Mouse (Mus musculus): ENCODE measurements at regions not wholly inside any gene's neighbourhood (a gene's known extent, or its start where the extent isn't known, plus 50 kb on each side); places are given as distances from the start of the nearest gene placed in this dataset.

DNA sequence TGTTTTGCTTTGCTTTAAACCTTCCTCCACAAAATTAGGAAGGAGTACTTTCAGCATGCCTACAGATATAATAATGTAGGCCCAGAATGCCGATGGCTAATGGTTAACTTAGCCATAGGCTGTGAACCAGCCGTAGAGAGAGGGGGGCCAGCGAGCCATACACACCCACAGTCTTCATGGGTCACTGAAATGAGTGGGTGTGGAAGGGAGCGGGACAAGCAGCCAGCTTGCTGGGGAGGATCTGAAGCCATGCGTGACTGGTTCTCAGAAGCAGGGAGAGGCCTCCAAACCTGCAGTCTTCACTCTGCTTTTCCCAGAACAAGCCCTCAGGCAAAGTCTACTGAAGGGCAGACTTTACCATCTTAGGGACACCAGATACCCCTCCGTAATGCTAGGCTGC is 50.8 kb upstream of the Ptpn13 start:
- Histone ChIP-seq H3K9me3 (replicated peaks; ENCODE audit: control insufficient read depth, low read length, poor library complexity, severe bottlenecking) (no peaks in the 10 kb centered on the region), H3K4me1 (ENCODE audit: control insufficient read depth, insufficient read depth, low read length) (no peaks in the 10 kb centered on the region), H3K4me3 (ENCODE audit: low read depth, low read length) (no peak overlapping the region), H3K27ac (ENCODE audit: low read length) (no peak overlapping the region), H3K4me2 (ENCODE audit: low read length) (no peak overlapping the region), H3K36me3 (ENCODE audit: control insufficient read depth, insufficient read depth, low read length) (no peaks in the 10 kb centered on the region), H3K9ac (ENCODE audit: low read depth, low read length) (no peak overlapping the region), H3K27me3 (ENCODE audit: control insufficient read depth, insufficient read depth, low read depth, low read length) (no peaks in the 10 kb centered on the region)
- WGBS = 82% methylated on average over 6 of the region's 6 CpGs
- no peak for ATAC-seq

DNA sequence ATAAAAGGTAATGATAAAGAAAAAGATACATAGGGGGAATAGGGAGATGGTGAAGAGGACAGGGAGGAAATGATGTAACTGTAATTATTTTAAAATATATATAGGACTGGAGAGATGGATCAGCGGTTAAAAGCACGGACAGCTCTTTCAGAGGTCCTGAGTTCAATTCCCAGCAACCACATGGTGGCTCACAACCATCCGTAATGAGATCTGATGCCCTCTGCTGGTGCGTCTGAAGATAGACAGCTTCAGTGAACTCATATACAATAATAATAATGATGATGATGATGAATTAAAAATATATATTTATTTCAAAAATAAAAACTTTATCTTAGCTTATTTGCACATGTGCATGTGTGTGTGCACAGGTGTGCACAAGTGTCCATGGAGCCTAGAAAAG is 51.9 kb upstream of the Ptpn13 start:
- H3K36me3 ChIP-seq (ENCODE audit: control insufficient read depth, insufficient read depth, low read length) = no peaks in the 10 kb centered on the region
- H3K9me3 ChIP-seq (replicated peaks; ENCODE audit: control insufficient read depth, low read length, poor library complexity, severe bottlenecking) = no peaks in the 10 kb centered on the region
- H3K4me3 ChIP-seq (ENCODE audit: low read depth, low read length) = no peak overlapping the region
- ATAC-seq = no peak
- H3K9ac ChIP-seq (ENCODE audit: low read depth, low read length) = no peak overlapping the region
- H3K4me2 ChIP-seq (ENCODE audit: low read length) = no peak overlapping the region
- H3K27ac ChIP-seq (ENCODE audit: low read length) = no peak overlapping the region
- no peaks in the 10 kb centered on the region for H3K27me3 ChIP-seq (ENCODE audit: control insufficient read depth, insufficient read depth, low read depth, low read length)
- WGBS = 92% methylated on average over 4 of the region's 4 CpGs
- no peaks in the 10 kb centered on the region for H3K4me1 ChIP-seq (ENCODE audit: control insufficient read depth, insufficient read depth, low read length)

DNA sequence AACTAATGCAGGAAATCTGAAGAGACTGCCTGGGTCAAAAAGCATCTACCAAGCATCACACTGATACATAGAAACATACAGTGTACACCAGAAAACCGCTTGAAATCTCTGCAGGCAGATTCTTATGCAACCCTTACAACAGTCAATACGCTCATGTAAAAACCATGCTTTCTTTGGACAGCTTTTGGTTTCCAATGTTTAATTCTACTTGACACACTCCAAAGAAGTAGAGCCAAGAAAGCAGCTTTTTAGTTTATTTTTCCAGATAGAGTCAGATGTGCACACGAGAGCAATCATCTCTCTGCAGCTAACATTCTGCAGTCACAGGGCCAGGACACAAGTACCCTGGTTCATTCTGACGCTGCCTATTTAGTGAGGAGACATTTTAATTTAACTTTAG is 54.5 kb upstream of the Ptpn13 start:
- 87% methylated on average over 4 of the region's 4 CpGs for WGBS
- Histone ChIP-seq H3K4me1 (ENCODE audit: control insufficient read depth, insufficient read depth, low read length) (no peaks in the 10 kb centered on the region), H3K4me3 (ENCODE audit: low read depth, low read length) (no peak overlapping the region), H3K27me3 (ENCODE audit: control insufficient read depth, insufficient read depth, low read depth, low read length) (no peaks in the 10 kb centered on the region), H3K9me3 (replicated peaks; ENCODE audit: control insufficient read depth, low read length, poor library complexity, severe bottlenecking) (no peaks in the 10 kb centered on the region), H3K9ac (ENCODE audit: low read depth, low read length) (no peak overlapping the region), H3K27ac (ENCODE audit: low read length) (no peak overlapping the region), H3K36me3 (ENCODE audit: control insufficient read depth, insufficient read depth, low read length) (no peaks in the 10 kb centered on the region), H3K4me2 (ENCODE audit: low read length) (no peak overlapping the region)
- no peak for ATAC-seq

DNA sequence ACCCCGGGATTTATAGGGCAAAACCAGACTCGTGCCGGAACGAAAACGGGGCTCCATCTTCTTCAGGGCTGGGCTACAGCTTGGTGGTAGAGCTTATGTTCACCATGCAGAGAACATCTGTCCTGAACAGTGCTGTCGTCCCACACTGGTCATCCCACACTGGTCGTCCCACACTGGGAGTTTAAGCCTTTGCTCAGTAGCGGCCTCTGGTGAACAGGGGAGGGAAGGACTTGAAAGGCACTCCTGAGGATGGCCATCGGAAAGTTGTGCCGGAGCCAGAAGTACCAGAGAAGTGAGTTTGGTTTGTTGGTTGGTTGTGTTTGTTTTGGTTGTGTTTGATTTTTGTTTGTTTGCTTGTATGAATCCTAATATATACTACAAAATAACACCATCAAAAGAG is 56.0 kb upstream of the Ptpn13 start:
- Histone ChIP-seq H3K9me3 (replicated peaks; ENCODE audit: control insufficient read depth, low read length, poor library complexity, severe bottlenecking) (no peaks in the 10 kb centered on the region), H3K4me3 (ENCODE audit: low read depth, low read length) (no peak overlapping the region), H3K4me2 (ENCODE audit: low read length) (no peak overlapping the region), H3K27ac (ENCODE audit: low read length) (no peak overlapping the region), H3K36me3 (ENCODE audit: control insufficient read depth, insufficient read depth, low read length) (no peaks in the 10 kb centered on the region), H3K27me3 (ENCODE audit: control insufficient read depth, insufficient read depth, low read depth, low read length) (no peaks in the 10 kb centered on the region), H3K4me1 (ENCODE audit: control insufficient read depth, insufficient read depth, low read length) (no peaks in the 10 kb centered on the region), H3K9ac (ENCODE audit: low read depth, low read length) (no peak overlapping the region)
- no peak for ATAC-seq
- 78% methylated on average over 10 of the region's 10 CpGs for WGBS

DNA sequence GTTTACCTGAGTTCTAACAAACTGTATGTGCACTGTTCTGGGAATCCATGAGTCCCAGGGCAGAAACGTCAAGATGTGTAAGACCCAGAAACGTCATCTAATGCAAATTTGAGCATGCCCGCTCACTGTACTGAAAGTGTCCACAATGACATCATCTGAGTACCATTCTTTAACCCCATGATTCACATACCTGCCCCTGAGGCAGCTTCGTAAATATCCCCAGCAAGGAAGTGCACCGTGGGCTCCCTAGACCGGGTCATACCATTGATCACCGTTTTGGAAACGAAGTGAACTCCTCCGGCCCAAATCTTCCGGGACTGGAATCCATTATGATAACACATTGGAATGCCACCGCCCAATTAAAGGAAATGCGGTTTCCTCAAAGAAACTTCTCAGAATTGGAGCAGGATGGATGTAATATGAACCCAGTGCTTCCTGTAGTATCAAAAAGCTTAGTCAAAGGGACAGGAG is 57.8 kb upstream of the Ptpn13 start:
- Histone ChIP-seq H3K4me3 (ENCODE audit: low read depth, low read length) (no peak overlapping the region), H3K4me1 (ENCODE audit: control insufficient read depth, insufficient read depth, low read length) (no peaks in the 10 kb centered on the region), H3K4me2 (ENCODE audit: low read length) (no peak overlapping the region), H3K9ac (ENCODE audit: low read depth, low read length) (no peak overlapping the region), H3K9me3 (replicated peaks; ENCODE audit: control insufficient read depth, low read length, poor library complexity, severe bottlenecking) (no peaks in the 10 kb centered on the region), H3K36me3 (ENCODE audit: control insufficient read depth, insufficient read depth, low read length) (no peaks in the 10 kb centered on the region), H3K27ac (ENCODE audit: low read length) (no peak overlapping the region), H3K27me3 (ENCODE audit: control insufficient read depth, insufficient read depth, low read depth, low read length) (no peaks in the 10 kb centered on the region)
- no peak for ATAC-seq
- whole genome bisulfite sequencing = 86% methylated on average over 12 of the region's 12 CpGs

DNA sequence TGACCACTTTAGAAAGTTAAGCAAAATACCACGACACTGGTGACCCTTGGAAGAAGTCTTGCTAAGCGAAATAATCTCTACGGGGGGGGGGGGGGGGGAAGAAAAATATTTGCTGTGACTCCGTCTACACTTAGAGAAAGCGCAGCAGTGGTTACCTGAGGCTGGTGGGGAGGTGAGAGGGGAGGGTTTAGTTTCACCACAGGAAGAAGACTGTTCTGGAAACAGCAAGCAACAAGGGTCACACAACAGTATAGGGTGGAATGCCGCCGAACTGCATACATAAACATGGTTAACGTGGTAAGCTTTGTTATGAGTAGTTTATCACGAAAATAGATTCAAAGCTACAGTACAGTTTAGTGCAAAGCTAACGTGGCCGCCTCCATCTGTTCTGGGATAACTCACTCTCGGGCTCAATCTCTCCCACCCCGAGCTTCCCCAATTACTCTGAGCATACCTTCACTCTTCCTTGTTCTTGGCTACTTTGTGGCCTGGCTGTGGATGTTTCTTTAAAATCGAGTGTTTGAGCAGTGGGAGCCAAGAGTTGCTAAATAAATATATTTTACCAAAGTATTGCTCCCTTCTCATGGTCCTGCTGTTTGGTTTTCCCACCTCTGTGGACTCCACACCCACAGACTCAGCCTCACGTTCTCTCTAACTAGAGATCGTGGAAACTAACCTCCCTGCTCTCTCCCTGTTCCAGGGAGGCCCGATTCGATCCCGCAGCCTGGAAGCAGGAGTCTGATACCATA is 59.1 kb upstream of the Ptpn13 start:
- H3K27me3 ChIP-seq (ENCODE audit: control insufficient read depth, insufficient read depth, low read depth, low read length) = no peaks in the 10 kb centered on the region
- no peak for ATAC-seq
- H3K4me3 ChIP-seq (ENCODE audit: low read depth, low read length) = no peak overlapping the region
- H3K9me3 ChIP-seq (replicated peaks; ENCODE audit: control insufficient read depth, low read length, poor library complexity, severe bottlenecking) = no peaks in the 10 kb centered on the region
- H3K4me2 ChIP-seq (ENCODE audit: low read length) = no peak overlapping the region
- 94% methylated on average over 18 of the region's 19 CpGs for WGBS
- no peak overlapping the region for H3K27ac ChIP-seq (ENCODE audit: low read length)
- no peak overlapping the region for H3K9ac ChIP-seq (ENCODE audit: low read depth, low read length)
- H3K36me3 ChIP-seq (ENCODE audit: control insufficient read depth, insufficient read depth, low read length) = no peaks in the 10 kb centered on the region
- no peaks in the 10 kb centered on the region for H3K4me1 ChIP-seq (ENCODE audit: control insufficient read depth, insufficient read depth, low read length)

DNA sequence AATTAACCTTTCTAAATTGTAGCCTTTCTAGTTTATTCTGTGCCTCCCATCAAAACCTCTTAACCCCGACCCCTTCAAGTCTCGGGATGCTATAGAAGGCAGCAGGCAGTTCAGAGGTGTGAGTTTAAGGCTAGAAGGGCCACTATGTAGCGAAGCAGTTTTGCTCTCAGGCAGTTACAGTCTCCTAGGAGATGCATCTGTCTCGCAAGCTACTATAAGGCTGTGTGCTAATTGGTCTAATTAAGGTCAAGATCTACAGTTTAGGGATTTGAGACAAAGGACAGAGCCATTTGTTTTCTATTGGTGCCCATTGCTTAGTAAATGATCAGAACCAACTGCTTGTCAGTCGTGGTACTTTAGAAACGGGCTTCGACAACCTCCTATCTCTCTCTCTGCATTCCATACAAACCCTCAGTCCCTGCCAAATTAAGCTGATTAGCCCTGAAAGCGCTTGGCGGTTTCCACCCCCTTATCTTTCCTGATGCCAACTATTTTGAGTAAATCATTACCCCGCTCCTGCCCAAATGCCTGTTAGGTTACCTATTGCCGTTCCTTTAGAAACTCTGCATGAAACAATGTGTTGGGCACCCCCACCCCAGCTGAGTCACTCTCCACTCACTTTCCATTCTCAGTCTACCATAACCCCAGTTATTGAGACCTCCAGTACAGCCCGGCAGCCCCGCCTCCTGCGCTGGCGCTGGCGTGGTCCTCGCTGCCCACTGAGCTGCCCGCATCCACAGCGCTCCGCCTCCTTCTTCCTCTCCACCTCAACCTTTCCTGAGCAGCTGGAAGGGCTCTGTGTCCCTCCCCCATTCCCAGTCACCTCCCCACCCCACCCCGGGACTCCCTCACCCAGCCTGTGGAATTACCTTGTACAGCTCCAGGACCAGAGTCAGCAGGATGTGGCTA is 59.9 kb upstream of the Ptpn13 start:
- ATAC-seq = no peak

DNA sequence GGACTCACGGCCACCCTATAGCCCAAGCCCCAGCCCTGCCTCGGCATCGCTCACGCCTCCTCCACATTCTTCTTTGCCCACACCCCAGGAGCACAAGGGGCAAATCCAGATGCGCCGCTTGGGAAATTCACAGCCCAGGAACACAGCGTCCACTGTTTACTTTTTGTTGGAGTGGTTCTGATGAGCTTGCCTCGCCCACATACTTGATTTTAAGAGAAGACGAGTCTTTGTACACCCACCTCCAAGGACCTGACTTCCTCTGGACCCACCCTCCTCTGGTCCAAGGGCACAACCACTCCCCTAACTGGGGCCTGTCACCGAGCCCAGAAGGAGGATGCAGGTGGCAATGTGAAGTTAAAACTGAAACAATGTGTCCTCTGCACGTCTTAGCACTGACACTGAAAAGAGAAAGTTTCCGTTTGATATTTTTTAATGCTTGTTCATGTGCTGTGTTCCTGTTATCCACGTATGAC is 64.2 kb upstream of the Ptpn13 start:
- Histone ChIP-seq H3K9me3 (replicated peaks; ENCODE audit: control insufficient read depth, low read length, poor library complexity, severe bottlenecking) (no peaks in the 10 kb centered on the region), H3K27me3 (ENCODE audit: control insufficient read depth, insufficient read depth, low read depth, low read length) (no peaks in the 10 kb centered on the region), H3K4me3 (ENCODE audit: low read depth, low read length) (no peak overlapping the region), H3K9ac (ENCODE audit: low read depth, low read length) (no peak overlapping the region), H3K36me3 (ENCODE audit: control insufficient read depth, insufficient read depth, low read length) (no peaks in the 10 kb centered on the region), H3K4me1 (ENCODE audit: control insufficient read depth, insufficient read depth, low read length) (no peaks in the 10 kb centered on the region), H3K27ac (ENCODE audit: low read length) (no peak overlapping the region), H3K4me2 (ENCODE audit: low read length) (no peak overlapping the region)
- no peak for ATAC-seq
- WGBS = 85% methylated on average over 13 of the region's 13 CpGs

More for the DNA sequence above, 59.9 kb upstream of the Ptpn13 start:
- H3K4me1 ChIP-seq (ENCODE audit: control insufficient read depth, insufficient read depth, low read length) = no peaks in the 10 kb centered on the region
- H3K4me2 ChIP-seq (ENCODE audit: low read length) = no peak overlapping the region
- no peaks in the 10 kb centered on the region for H3K36me3 ChIP-seq (ENCODE audit: control insufficient read depth, insufficient read depth, low read length)
- H3K27ac ChIP-seq (ENCODE audit: low read length) = no peak overlapping the region
- WGBS = 82% methylated on average over 21 of the region's 21 CpGs
- H3K27me3 ChIP-seq (ENCODE audit: control insufficient read depth, insufficient read depth, low read depth, low read length) = no peaks in the 10 kb centered on the region
- H3K9me3 ChIP-seq (replicated peaks; ENCODE audit: control insufficient read depth, low read length, poor library complexity, severe bottlenecking) = no peaks in the 10 kb centered on the region
- no peak overlapping the region for H3K9ac ChIP-seq (ENCODE audit: low read depth, low read length)
- H3K4me3 ChIP-seq (ENCODE audit: low read depth, low read length) = no peak overlapping the region

DNA sequence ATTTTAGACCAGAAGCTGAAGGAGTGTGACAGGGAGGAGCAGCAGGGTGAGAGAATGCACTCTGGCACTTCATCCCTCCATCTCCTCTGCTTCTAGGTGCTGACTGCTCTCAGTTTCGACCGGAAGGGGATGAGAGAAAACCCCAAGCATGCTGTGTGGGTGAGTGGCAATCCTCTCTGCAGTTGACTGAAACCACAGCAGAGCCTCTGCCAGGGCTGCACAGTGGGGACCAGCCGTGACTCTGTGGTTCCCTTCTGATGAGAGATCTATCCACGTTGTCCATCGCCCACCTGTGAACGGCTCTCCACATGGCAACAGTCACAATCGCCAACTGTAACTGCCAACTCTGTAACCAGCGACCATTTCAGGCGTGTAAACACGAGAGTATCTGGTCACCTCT is 64.6 kb upstream of the Ptpn13 start:
- H3K9me3 ChIP-seq (replicated peaks; ENCODE audit: control insufficient read depth, low read length, poor library complexity, severe bottlenecking) = no peaks in the 10 kb centered on the region
- H3K4me3 ChIP-seq (ENCODE audit: low read depth, low read length) = no peak overlapping the region
- no peak overlapping the region for H3K9ac ChIP-seq (ENCODE audit: low read depth, low read length)
- no peak overlapping the region for H3K27ac ChIP-seq (ENCODE audit: low read length)
- H3K4me2 ChIP-seq (ENCODE audit: low read length) = no peak overlapping the region
- WGBS = 89% methylated on average over 10 of the region's 10 CpGs
- 0 out of 2 replicates have a peak, but pooled peaks cover 2% of the 10 kb centered on the region for H3K4me1 ChIP-seq (ENCODE audit: control insufficient read depth, insufficient read depth, low read length)
- no peak for ATAC-seq
- H3K36me3 ChIP-seq (ENCODE audit: control insufficient read depth, insufficient read depth, low read length) = no peaks in the 10 kb centered on the region
- no peaks in the 10 kb centered on the region for H3K27me3 ChIP-seq (ENCODE audit: control insufficient read depth, insufficient read depth, low read depth, low read length)
